Mouse (Mus musculus) embryo, embryonic 10 days (tissue): ENCODE data around the gene Siglecf.

Source experiments
- DNase-seq: peaks from one replicate; pipeline ENCODE4 v3.0.0-alpha.2; 2015; ENCODE audit warnings: low spot score

Siglecf gene

DNA sequence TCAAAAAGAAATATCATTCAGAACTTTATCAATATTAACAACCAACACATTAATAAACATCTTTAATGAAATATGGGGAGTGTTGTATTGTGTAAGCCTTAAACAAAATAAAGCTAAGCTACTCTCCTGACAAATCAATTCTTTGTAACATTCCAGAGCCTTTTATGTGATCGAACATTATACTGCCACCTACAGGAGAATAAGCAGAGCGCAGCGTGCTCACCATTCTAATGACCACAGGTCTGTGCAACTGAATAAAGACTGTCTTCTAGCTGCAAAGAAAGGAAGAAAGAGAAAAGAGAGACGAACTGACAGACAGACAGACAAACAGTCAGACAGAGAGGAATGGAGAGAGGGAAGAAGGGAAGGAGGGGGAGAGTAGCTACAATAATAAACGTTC lies 27.1 kb downstream of the Siglecf start:
- DNase-seq: peak; percentile 70

DNA sequence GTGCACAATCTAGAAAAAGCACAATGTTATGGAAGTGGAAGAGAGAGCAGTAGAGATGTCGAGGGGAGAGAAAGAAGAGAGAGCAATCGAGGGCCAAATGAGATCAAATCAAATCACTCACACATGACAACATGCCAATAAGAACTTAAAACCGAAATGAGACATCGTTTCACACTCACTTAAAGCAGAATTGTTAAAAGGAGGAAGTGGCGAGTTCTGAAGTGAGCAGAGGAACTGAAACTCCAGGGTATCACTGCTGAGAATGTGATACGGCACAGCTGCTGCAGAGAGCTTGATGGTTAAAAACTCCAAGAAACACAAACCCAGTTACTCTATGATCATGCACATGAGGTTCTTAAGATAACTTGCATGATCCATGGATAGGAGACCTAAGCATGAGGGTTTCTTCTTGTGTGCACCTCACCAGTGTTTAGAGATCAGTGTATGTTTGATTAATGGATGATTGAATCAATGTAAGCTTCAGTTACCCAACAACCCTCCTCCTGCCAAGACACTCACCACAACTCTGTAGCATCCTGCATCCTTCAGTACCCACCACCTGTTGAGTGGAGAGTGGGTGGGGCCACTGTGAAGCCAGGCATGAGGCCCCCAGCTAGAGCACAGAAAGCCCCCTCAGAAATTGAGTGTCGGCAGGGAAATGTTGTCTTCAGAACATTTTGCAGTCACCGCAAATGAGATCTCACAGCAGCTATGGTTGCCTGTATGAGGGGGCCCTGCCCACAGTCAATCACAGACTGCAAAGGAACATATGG lies 41.4 kb downstream of the Siglecf start:
- no peak for DNase-seq

DNA sequence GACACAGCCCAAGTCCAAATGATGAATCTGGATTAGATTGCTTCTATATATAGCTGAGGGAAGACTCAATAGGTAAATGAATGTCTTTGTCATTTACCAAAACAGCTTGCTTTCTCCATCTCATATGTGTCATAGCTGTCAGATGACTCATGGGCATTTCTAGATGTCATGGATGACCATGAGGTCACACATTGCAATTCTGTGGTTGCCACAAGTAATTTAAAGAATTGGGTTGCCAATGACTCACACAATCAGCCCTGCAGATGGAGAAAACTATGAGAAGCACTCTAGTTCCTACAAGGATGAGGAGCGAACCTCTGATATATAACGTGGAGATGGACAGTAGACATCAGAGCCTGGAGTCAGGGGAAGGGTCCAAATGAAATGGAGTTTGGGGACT lies 48.4 kb downstream of the Siglecf start:
- no peak for DNase-seq

DNA sequence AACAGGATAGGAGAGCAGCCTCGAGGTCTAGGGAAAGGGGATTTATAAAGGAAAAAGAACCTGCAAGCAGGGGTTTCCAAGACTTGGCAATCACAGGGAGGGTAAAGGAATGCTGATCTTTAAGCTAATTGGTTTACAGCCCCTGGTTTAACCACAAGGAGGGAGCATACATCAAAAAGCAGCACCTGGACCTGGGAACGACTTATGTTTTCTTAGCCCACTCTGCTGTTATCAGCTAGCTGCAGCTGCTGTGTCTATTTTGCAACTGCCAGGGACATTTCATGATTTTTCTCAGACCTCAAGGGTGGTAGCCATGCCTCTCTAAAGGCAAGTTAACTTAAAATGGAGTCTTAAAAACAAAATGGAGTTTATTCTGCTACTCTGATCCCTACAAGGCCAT lies 51.6 kb downstream of the Siglecf start:
- DNase-seq: no peak

DNA sequence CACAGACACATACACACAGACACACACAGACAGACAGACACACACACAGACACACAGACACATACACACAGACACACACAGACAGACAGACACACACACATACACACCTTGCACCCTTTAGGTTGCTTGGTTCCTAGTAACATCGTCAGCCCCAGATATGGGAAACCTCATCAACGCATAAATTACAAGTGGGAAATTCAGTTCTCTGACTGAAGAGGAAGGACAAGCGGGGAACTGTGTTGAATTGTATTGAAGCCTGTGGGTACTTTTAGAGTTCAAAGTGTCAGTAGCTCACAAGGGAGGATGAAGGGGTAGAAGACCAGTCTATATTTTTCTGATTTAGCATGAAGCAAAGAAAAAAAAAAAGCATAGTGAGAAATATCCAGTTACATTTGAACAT lies 56.4 kb downstream of the Siglecf start:
- DNase-seq: no peak

DNA sequence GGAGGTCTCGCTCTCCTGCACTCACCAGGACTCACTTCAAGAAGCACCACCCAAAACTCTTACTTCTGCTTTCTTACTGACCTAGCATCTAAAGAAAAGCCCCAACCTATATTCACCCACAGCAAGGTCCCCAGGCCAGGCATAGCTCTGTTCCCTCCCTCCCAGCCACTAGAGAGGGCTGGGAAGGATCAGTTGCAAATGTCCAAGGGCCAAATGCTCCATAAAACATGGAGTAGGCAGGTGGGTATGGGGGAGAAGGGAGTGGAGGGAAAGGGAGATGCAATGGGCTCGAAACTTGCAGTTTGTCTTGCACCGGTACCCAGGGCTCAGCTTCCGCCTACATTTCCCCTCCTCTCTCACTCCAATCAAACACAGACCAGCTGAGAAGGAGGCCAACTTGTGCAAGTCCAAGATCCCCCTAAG lies 57.0 kb downstream of the Siglecf start, which contains the start of gene Siglecg:
TSS of gene Siglecg (plus strand) at position 74 of the 423 bp plus-strand sequence.
- DNase-seq: no peak

DNA sequence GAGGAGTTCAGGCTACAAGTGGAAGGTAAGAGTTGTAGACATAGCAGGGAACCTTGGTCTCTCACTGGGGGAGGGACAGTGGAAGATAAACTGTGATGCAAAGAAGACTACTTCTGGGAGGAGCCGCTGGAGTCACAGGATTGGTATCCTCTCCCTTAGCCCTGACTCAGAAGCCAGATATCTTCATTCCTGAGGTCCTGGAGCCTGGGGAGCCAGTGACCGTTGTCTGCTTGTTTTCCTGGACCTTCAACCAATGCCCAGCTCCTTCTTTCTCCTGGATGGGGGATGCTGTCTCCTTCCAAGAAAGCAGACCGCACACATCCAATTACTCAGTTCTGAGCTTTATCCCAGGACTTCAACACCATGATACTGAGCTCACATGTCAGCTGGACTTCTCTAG lies 57.9 kb downstream of the Siglecf start:
- no peak for DNase-seq
